Mouse (Mus musculus): ENCODE data around the gene Ube4b.
A peak's percentile ranks its signal among the peaks of the same experiment; 100 is the strongest.

The Ube4b gene

GRCm38 (mm10) chr4:149429592-149429991 lies 3.0 kb upstream of the Ube4b start:
- no peak for DNase-seq

- DNase-seq: peak; percentile 39
Observed at GRCm38 (mm10) chr4:149425801-149426292, 702 bp downstream of the Ube4b start.

GRCm38 (mm10) chr4:149424755-149425154 lies 1.8 kb downstream of the Ube4b start:
- DNase-seq: no peak

GRCm38 (mm10) chr4:149417854-149418365 lies 8.6 kb downstream of the Ube4b start:
- no peak for DNase-seq

- no peak for DNase-seq
Observed at GRCm38 (mm10) chr4:149416986-149417385, 9.6 kb downstream of the Ube4b start.

GRCm38 (mm10) chr4:149416417-149416816 lies 10.1 kb downstream of the Ube4b start:
- no peak for DNase-seq

- DNase-seq: no peak
Observed at GRCm38 (mm10) chr4:149415651-149416169, 10.8 kb downstream of the Ube4b start.

- no peak for DNase-seq
Observed at GRCm38 (mm10) chr4:149414259-149414658, 12.3 kb downstream of the Ube4b start.

GRCm38 (mm10) chr4:149409759-149410158 lies 16.8 kb downstream of the Ube4b start:
- no peak for DNase-seq

- DNase-seq: no peak
Observed at GRCm38 (mm10) chr4:149408331-149408730, 18.2 kb downstream of the Ube4b start.

- DNase-seq: no peak
Observed at GRCm38 (mm10) chr4:149407461-149407860, 19.1 kb downstream of the Ube4b start.

- no peak for DNase-seq
Observed at GRCm38 (mm10) chr4:149405713-149406443, 20.7 kb downstream of the Ube4b start.

- peak; percentile 55 for DNase-seq
Observed at GRCm38 (mm10) chr4:149404640-149405465, 21.7 kb downstream of the Ube4b start.

- DNase-seq: no peak
Observed at GRCm38 (mm10) chr4:149403037-149403436, 23.5 kb downstream of the Ube4b start.

GRCm38 (mm10) chr4:149401591-149401982 lies 25.0 kb downstream of the Ube4b start:
- peak; percentile 54 for DNase-seq

GRCm38 (mm10) chr4:149400878-149401590 lies 25.5 kb downstream of the Ube4b start:
- DNase-seq: no peak

- no peak for DNase-seq
Observed at GRCm38 (mm10) chr4:149399331-149399910, 27.1 kb downstream of the Ube4b start.

GRCm38 (mm10) chr4:149398181-149398735 lies 28.3 kb downstream of the Ube4b start:
- DNase-seq: no peak

- peak; percentile 71 for DNase-seq
Observed at GRCm38 (mm10) chr4:149396433-149397306, 29.9 kb downstream of the Ube4b start.

- no peak for DNase-seq
Observed at GRCm38 (mm10) chr4:149395581-149395980, 31.0 kb downstream of the Ube4b start.

GRCm38 (mm10) chr4:149394292-149394691 lies 32.3 kb downstream of the Ube4b start:
- no peak for DNase-seq

Data from right cerebral cortex, adult 18-20 months (tissue).